Mouse (Mus musculus) subcutaneous adipose tissue, adult 2 months (tissue): ENCODE data around the gene Ccdc115. TPM values are rescaled to one million over a fixed set of nuclear protein-coding genes. Genes with fewer than 3 reads are reported as not detected.

ENCODE experiments used
- polyA plus RNA-seq: library from polyadenylated mRNA; depleted of rRNA; stranded (reverse); fragments of >200 nt; gene quantifications from 2 replicates; pipeline ENCODE4 v1.2.3, GENCODE M21; 2012; ENCODE audit warnings: low replicate concordance; rRNA removed

The Ccdc115 gene
- polyA plus RNA-seq = 21.1 and 25.5 TPM in 2 replicates

GRCm38 (mm10) chr1:34439215-34439960 lies at the start of gene Ccdc115, which contains the start of gene Imp4:
Ccdc115 (minus strand) TSS chr1:34439672.
Imp4 (plus strand) TSS chr1:34439851.

GRCm38 (mm10) chr1:34459284-34460060 lies 20.0 kb upstream of the Ccdc115 start, which contains the start of gene Ptpn18:
Ptpn18 (plus strand) TSS chr1:34459762.

Other genes starting within 250 kb of the Ccdc115 start
- gene Imp4, start 179 bp upstream of the Ccdc115 start, polyA plus RNA-seq = 43.6 and 52.5 TPM in 2 replicates
- 48.4 and 87.9 TPM in 2 replicates for gene Ptpn18, start 20.1 kb upstream of the Ccdc115 start, polyA plus RNA-seq
- not detected in 2 replicates for gene Prss39, start 58.7 kb upstream of the Ccdc115 start, polyA plus RNA-seq
- gene Cfc1, start 96.0 kb upstream of the Ccdc115 start, polyA plus RNA-seq = not detected in 2 replicates
- not detected in 2 replicates for gene Prss40, start 121.3 kb upstream of the Ccdc115 start, polyA plus RNA-seq
- not detected in 2 replicates for gene Amer3, start 140.0 kb upstream of the Ccdc115 start, polyA plus RNA-seq